Mouse (Mus musculus) E14TG2a.4 (cell line): ENCODE data around the gene Mindy1.

Experiments
- CTCF ChIP-seq: conservative IDR thresholded peaks from 2 replicates; pipeline ENCODE4 v1.5.1; 2014; ENCODE audit warnings: low read length
- NANOG ChIP-seq: IDR thresholded peaks from 2 replicates; pipeline ENCODE4 v1.6.1; 2014; ENCODE audit warnings: borderline replicate concordance, low read length, mixed read lengths

DNA sequence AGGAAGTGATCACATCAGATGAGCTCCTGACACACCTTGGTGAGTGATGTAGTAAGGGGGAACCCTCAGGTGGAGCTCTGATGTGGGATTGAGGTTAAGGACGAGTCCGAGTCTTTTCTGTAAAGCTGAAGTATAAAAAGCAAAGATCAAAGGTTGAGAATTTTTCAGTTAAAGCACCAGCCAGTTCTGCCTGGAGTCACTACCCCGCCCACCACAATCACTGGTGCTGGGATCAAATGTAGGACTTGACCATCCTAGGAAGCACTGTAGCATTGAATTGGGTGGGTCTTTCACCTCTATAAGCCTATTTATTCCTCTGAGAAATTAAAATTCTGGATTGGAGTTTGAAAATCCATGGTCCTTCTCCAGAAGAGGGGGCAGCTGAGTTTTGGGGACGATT lies 9.9 kb downstream of the Mindy1 start:
- no peak for TF ChIP-seq CTCF
- no peak for TF ChIP-seq NANOG
